Mouse (Mus musculus) skeletal muscle tissue, postnatal 0 days (tissue): ENCODE measurements around the gene Lhx1. TPM values are rescaled to one million over a fixed set of nuclear protein-coding genes. Genes with fewer than 3 reads are reported as not detected.

Experiments used
- polyA plus RNA-seq: library from polyadenylated mRNA; unstranded; fragments of >200 nt; fragmentation: Nextera tagmentation; extraction: Ambion mirVana; gene quantifications from 2 replicates; pipeline ENCODE4 v1.2.1, GENCODE M21; 2015

The Lhx1 gene
- polyA plus RNA-seq, result not detected in 2 replicates

GRCm38 (mm10) chr11:84525421-84526274, at the start of gene Lhx1:
Gene Lhx1, minus strand, starts transcription at chr11:84525535.

GRCm38 (mm10) chr11:84513171-84514116, 11.9 kb downstream of the Lhx1 start, which contains the start of gene Aatf:
Gene Aatf, minus strand, starts transcription at chr11:84513522.

Other genes with a start within 250 kb of the Lhx1 start
- 18.8 and 20.0 TPM in 2 replicates for gene Aatf, start 12.0 kb downstream of the Lhx1 start, polyA plus RNA-seq